Mouse (Mus musculus) bone marrow, adult 2 months (tissue): ENCODE results near the gene Btg1.

Experiments
- CTCF ChIP-seq: fragments of 200-500 bp; IDR thresholded peaks from 2 replicates; pipeline ENCODE4 v1.5.1; 2011; ENCODE audit warnings: low read length, control low read depth; ENCODE audit not compliant: control insufficient read depth, insufficient read depth
- POLR2A ChIP-seq: fragments of 200-500 bp; IDR thresholded peaks from 2 replicates; pipeline ENCODE4 v1.6.1; 2011; ENCODE audit warnings: low read depth, mild to moderate bottlenecking, control low read depth, low read length, borderline replicate concordance; ENCODE audit not compliant: control insufficient read depth

- TF ChIP-seq CTCF, result no peak
- no peak for TF ChIP-seq POLR2A
Observed at GRCm38 (mm10) chr10:96578924-96579323, 37.9 kb upstream of the Btg1 start.
